In the genomic region with DNA sequence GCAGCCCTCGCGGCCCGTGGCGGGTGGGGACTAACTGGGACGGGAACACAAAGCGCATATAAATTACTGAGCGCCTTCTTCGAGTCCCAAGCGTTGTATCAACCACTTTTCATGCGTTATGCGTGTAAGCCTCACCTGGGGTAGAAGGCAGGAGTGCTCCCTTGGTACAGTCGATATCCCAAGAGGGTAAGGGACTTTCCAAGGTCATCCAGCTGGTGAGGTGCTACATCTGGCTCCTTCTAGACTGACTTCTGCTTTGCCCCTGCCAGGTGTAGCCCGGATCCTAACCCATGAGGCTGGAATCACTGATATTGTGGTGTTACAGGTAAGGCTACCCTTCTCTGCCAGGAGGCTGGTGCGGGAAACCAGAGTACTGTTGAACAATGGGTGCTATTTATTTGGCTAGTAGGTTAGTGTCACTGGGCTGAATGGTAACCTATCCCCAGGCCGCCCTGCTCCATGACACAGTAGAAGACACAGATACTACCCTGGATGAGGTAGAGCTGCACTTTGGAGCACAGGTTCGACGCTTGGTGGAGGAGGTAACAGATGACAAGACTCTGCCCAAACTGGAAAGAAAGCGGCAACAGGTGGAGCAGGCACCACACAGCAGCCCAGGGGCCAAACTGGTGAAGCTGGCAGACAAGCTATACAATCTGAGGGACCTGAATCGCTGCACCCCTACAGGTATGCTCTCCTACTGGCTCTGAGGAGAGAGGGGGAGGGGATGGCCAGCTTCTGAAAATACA, we compare ENCODE assay signal across 8 mouse cellular contexts. TPM values are rescaled to one million over a fixed set of nuclear protein-coding genes. Genes with fewer than 3 reads are reported as not detected.
DNase-seq lines count a peak whose midpoint lies in the region; ATAC-seq and TF ChIP-seq lines count a peak whose summit lies in the region.

No protein-coding gene starts in this region.

- no peak for TF ChIP-seq POLR2A in testis, adult 2 months (IDR thresholded peaks at IDR 0.05; ENCODE audit: control insufficient read depth, low read depth, low read length)

- WGBS in limb, embryonic 15.5 days, result 23% methylated on average over 19 of the region's 19 CpGs
- WGBS in stomach, embryonic 16.5 days, result 21% methylated on average over 19 of the region's 19 CpGs

- H3K9me3 ChIP-seq in limb, embryonic 15.5 days, result no peaks in the 10 kb centered on the region
- no peaks in the 10 kb centered on the region for H3K9me3 ChIP-seq in stomach, embryonic 16.5 days (replicated peaks; ENCODE audit: control insufficient read depth, low read length)

- ATAC-seq in limb, embryonic 15.5 days (ENCODE audit: insufficient number of reproducible peaks, low FRiP score, low TSS enrichment, low read depth), result no peak
- ATAC-seq in stomach, embryonic 16.5 days (ENCODE audit: insufficient read depth, low FRiP score), result no peak

- no peaks in the 10 kb centered on the region for H3K36me3 ChIP-seq in testis, adult 2 months (ENCODE audit: control insufficient read depth, insufficient read depth, low read length)
- no peaks in the 10 kb centered on the region; the same call in 1 of the 2 replicates for H3K36me3 ChIP-seq in limb, embryonic 15.5 days
- no peaks in the 10 kb centered on the region for H3K36me3 ChIP-seq in stomach, embryonic 16.5 days (ENCODE audit: control insufficient read depth, insufficient read depth, low read length)

- H3K9ac ChIP-seq in limb, embryonic 15.5 days, result peak overlapping the region; percentile 70
- H3K9ac ChIP-seq in stomach, embryonic 16.5 days (ENCODE audit: low read length), result peak overlapping the region; percentile 89

- DNase-seq in cerebellum, adult 9-11 months, result peak; percentile 66
- no peak for DNase-seq in cerebellum, adult 18-20 months
- no peak for DNase-seq in testis, postnatal 10 days (ENCODE audit: low spot score)
- DNase-seq in thymus, postnatal 4 days, result no peak
- DNase-seq in spleen, postnatal 14 days (ENCODE audit: low spot score in 2 of 2), result no peak

- H3K27me3 ChIP-seq in testis, adult 2 months (ENCODE audit: control insufficient read depth, insufficient read depth, low read length), result no peaks in the 10 kb centered on the region
- no peaks in the 10 kb centered on the region for H3K27me3 ChIP-seq in limb, embryonic 15.5 days
- no peaks in the 10 kb centered on the region for H3K27me3 ChIP-seq in stomach, embryonic 16.5 days (ENCODE audit: control insufficient read depth, insufficient read depth, low read length)

- peak overlapping the region; percentile 19; the same call in 1 of the 2 replicates for H3K27ac ChIP-seq in testis, adult 2 months (ENCODE audit: control insufficient read depth, insufficient read depth, low read depth, low read length)
- peak overlapping the region; percentile 77 for H3K27ac ChIP-seq in limb, embryonic 15.5 days
- H3K27ac ChIP-seq in stomach, embryonic 16.5 days (ENCODE audit: low read length), result peak overlapping the region; percentile 69

- no peak for TF ChIP-seq CTCF in testis, adult 2 months (IDR thresholded peaks at IDR 0.05; ENCODE audit: control insufficient read depth, insufficient read depth, insufficient replicate concordance, low read depth, low read length)

- H3K4me2 ChIP-seq in limb, embryonic 15.5 days, result peak overlapping the region; percentile 77
- peak overlapping the region; percentile 95 for H3K4me2 ChIP-seq in stomach, embryonic 16.5 days (ENCODE audit: low read depth, low read length)

- H3K4me3 ChIP-seq in testis, adult 2 months (ENCODE audit: control insufficient read depth, low read depth, low read length), result peak overlapping the region; percentile 85
- peak overlapping the region; percentile 54 for H3K4me3 ChIP-seq in limb, embryonic 15.5 days
- H3K4me3 ChIP-seq in stomach, embryonic 16.5 days (replicated peaks; ENCODE audit: low read length), result peak overlapping the region; percentile 66

- peaks cover 23% of the 10 kb centered on the region for H3K4me1 ChIP-seq in testis, adult 2 months (ENCODE audit: control insufficient read depth, insufficient read depth, low read length)
- H3K4me1 ChIP-seq in limb, embryonic 15.5 days, result peaks cover 44% of the 10 kb centered on the region
- H3K4me1 ChIP-seq in stomach, embryonic 16.5 days (ENCODE audit: control insufficient read depth, insufficient read depth, low read length), result peaks cover 30% of the 10 kb centered on the region

RNA-seq across cellular contexts. Expression of a gene that starts 0.5 kb away (rescaled TPM):
- 15.5 and 23.7 TPM in 2 replicates for polyA plus RNA-seq in testis, adult 2 months (2012; rRNA removed)
- 18.4 and 19.4 TPM in 2 replicates for polyA plus RNA-seq in limb, embryonic 15.5 days (2015; fragmentation: Nextera tagmentation; extraction: Ambion mirVana)
- 13.4 and 17.7 TPM in 2 replicates for polyA plus RNA-seq in stomach, embryonic 16.5 days (2015; fragmentation: Nextera tagmentation; extraction: Ambion mirVana)

RNA-seq across cellular contexts. Expression of a gene that starts 2.6 kb away (rescaled TPM):
- polyA plus RNA-seq in testis, adult 2 months (2012; rRNA removed), result 9.4 and 21.9 TPM in 2 replicates
- polyA plus RNA-seq in limb, embryonic 15.5 days (2015; fragmentation: Nextera tagmentation; extraction: Ambion mirVana), result 51.4 and 51.7 TPM in 2 replicates
- polyA plus RNA-seq in stomach, embryonic 16.5 days (2015; fragmentation: Nextera tagmentation; extraction: Ambion mirVana), result 44.5 and 48.1 TPM in 2 replicates

RNA-seq across cellular contexts. Expression of a gene that starts 19.2 kb away (rescaled TPM):
- 5.6 and 6.9 TPM in 2 replicates for polyA plus RNA-seq in testis, adult 2 months (2012; rRNA removed)
- polyA plus RNA-seq in limb, embryonic 15.5 days (2015; fragmentation: Nextera tagmentation; extraction: Ambion mirVana), result 8.0 and 9.5 TPM in 2 replicates
- 9.4 and 11.7 TPM in 2 replicates for polyA plus RNA-seq in stomach, embryonic 16.5 days (2015; fragmentation: Nextera tagmentation; extraction: Ambion mirVana)

RNA-seq across cellular contexts. Expression of a gene that starts 27.7 kb away (rescaled TPM):
- polyA plus RNA-seq in testis, adult 2 months (2012; rRNA removed), result 62.1 and 71.5 TPM in 2 replicates
- 15.7 and 17.6 TPM in 2 replicates for polyA plus RNA-seq in limb, embryonic 15.5 days (2015; fragmentation: Nextera tagmentation; extraction: Ambion mirVana)
- polyA plus RNA-seq in stomach, embryonic 16.5 days (2015; fragmentation: Nextera tagmentation; extraction: Ambion mirVana), result 13.8 and 14.7 TPM in 2 replicates

RNA-seq across cellular contexts. Expression of a gene that starts 44.3 kb away (rescaled TPM):
- 1.5 TPM in 2 replicates for polyA plus RNA-seq in testis, adult 2 months (2012; rRNA removed)
- polyA plus RNA-seq in limb, embryonic 15.5 days (2015; fragmentation: Nextera tagmentation; extraction: Ambion mirVana), result 14.8 and 15.8 TPM in 2 replicates
- polyA plus RNA-seq in stomach, embryonic 16.5 days (2015; fragmentation: Nextera tagmentation; extraction: Ambion mirVana), result 12.3 and 13.8 TPM in 2 replicates

Comparison
In these comparisons a context has a peak if more than half of its experiments do, and no peak if none do; other contexts are left out.
1. H3K27ac ChIP-seq: peak in every context shown above with its lines; median percentile 77 in limb, embryonic 15.5 days; 69 in stomach, embryonic 16.5 days; 19 in testis, adult 2 months.